Mouse (Mus musculus): ENCODE measurements around the gene Mpp6. TPM values are rescaled to one million over a fixed set of nuclear protein-coding genes. Genes with fewer than 3 reads are reported as not detected.

Gene Mpp6
- polyA plus RNA-seq, 1 experiment from 2014 or later: 77.5 TPM

DNA sequence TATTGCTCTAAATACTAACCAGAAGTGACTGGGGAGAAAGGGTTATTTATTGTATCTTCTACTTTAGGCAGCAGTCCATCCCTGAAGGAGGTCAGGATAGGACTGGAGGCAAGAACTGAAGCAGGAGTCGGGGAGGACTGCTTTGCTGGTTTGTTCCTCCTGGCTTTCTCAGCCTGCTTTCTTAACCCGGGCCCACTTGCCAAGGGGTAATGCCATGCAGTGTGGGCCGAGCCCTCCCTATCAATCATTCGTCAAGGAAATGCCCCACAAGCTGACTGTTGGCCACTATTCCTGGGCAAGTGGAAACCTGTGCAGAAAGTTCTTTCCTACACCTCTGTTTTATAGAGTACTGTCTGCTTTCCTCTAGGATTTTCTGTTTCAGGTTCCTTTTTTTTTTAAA lies 39.3 kb downstream of the Mpp6 start:
- H3K4me2 ChIP-seq: no peak overlapping the region
- 84% methylated on average over 4 of the region's 4 CpGs for WGBS
- no peaks in the 10 kb centered on the region for H3K9me3 ChIP-seq (replicated peaks)
- H3K4me3 ChIP-seq: no peak overlapping the region
- H3K27ac ChIP-seq: no peak overlapping the region
- ATAC-seq (replicated peaks; ENCODE audit: insufficient number of reproducible peaks, insufficient read depth, low FRiP score, low read depth): no peak
- H3K27me3 ChIP-seq: no peaks in the 10 kb centered on the region
- H3K36me3 ChIP-seq: peaks cover 7% of the 10 kb centered on the region; the same call in 1 of the 2 replicates
- H3K9ac ChIP-seq: no peak overlapping the region
- H3K4me1 ChIP-seq (replicated peaks): 0 out of 2 replicates have a peak, but pooled peaks cover 2% of the 10 kb centered on the region

DNA sequence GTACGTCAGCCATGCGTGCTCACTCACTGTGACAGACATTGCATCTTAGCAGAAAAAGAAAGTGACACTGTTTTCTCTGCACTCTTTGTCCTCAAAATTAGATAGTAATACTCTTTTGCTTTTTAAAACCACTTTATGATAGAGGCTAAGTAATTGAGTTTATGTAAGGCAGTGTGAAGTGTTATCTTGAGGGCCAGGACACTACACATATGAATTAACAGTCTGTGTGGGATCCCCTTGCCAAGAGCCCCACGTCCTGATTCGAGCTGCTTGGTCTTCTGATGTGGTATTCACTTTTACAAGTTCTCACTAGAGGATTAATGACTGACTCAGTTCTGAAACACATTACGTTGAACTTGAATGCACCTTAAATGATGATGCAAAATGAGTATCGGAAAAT lies 49.8 kb downstream of the Mpp6 start:
- H3K27ac ChIP-seq: no peak overlapping the region
- no peaks in the 10 kb centered on the region for H3K27me3 ChIP-seq
- no peak overlapping the region for H3K4me2 ChIP-seq
- no peaks in the 10 kb centered on the region for H3K9me3 ChIP-seq (replicated peaks)
- no peak for ATAC-seq (replicated peaks; ENCODE audit: insufficient number of reproducible peaks, insufficient read depth, low FRiP score, low read depth)
- 77% methylated on average over 6 of the region's 6 CpGs for WGBS
- peaks cover 6% of the 10 kb centered on the region; the same call in 1 of the 2 replicates for H3K4me1 ChIP-seq (replicated peaks)
- no peak overlapping the region for H3K4me3 ChIP-seq
- no peak overlapping the region for H3K9ac ChIP-seq
- H3K36me3 ChIP-seq: no peaks in the 10 kb centered on the region; the same call in 1 of the 2 replicates

DNA sequence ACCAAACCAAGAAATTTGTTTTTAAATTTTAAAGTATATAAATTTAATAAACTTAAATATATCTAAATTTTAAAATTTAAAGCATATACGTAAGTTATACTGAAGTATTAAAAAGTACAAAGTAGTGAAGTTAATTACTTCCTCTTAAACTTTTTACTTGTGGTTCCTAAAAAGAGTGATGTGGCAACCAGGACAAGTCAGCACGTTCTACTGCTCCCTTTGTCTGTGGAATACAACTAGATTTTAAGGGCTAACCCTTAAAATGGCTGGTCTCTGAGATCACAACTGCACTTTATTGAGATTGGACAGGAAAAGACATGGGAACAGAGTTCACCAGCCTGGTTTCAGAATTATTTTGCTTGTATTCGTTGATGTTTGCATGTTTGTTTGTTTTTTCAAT lies 53.0 kb downstream of the Mpp6 start:
- no peak overlapping the region for H3K4me3 ChIP-seq
- H3K27ac ChIP-seq: no peak overlapping the region
- H3K4me1 ChIP-seq (replicated peaks): peaks cover 5% of the 10 kb centered on the region; the same call in 1 of the 2 replicates
- no peak overlapping the region for H3K9ac ChIP-seq
- no peaks in the 10 kb centered on the region; the same call in 1 of the 2 replicates for H3K36me3 ChIP-seq
- H3K4me2 ChIP-seq: no peak overlapping the region
- no peaks in the 10 kb centered on the region for H3K27me3 ChIP-seq
- ATAC-seq (replicated peaks; ENCODE audit: insufficient number of reproducible peaks, insufficient read depth, low FRiP score, low read depth): no peak
- H3K9me3 ChIP-seq (replicated peaks): no peaks in the 10 kb centered on the region
- WGBS: 79% methylated on average over 3 of the region's 3 CpGs

DNA sequence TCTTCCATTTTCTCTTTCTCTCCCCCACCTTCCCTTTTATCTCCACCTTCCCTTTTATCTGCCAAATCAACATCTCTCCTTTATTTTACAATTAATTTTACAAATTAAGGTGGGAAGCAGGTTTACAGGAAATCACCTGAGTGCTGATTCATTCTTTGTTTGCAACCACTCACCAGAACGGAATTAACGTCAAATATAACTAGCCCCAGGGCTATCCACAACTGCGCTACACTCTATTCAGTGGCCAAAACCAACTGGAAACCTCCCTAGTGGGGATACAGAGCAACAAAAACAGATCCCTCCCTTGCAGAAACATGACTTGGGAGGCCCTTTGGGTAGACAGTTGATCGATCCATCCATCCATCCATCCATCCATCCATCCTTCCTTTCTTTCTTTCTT lies 58.8 kb downstream of the Mpp6 start:
- Histone ChIP-seq H3K27me3 (no peaks in the 10 kb centered on the region), H3K4me1 (replicated peaks) (no peaks in the 10 kb centered on the region), H3K9me3 (replicated peaks) (no peaks in the 10 kb centered on the region), H3K36me3 (0 out of 2 replicates have a peak, but pooled peaks cover 5% of the 10 kb centered on the region), H3K9ac (no peak overlapping the region), H3K4me3 (no peak overlapping the region), H3K27ac (no peak overlapping the region), H3K4me2 (no peak overlapping the region)
- 93% methylated on average over 4 of the region's 4 CpGs for WGBS
- ATAC-seq (replicated peaks; ENCODE audit: insufficient number of reproducible peaks, insufficient read depth, low FRiP score, low read depth): no peak

DNA sequence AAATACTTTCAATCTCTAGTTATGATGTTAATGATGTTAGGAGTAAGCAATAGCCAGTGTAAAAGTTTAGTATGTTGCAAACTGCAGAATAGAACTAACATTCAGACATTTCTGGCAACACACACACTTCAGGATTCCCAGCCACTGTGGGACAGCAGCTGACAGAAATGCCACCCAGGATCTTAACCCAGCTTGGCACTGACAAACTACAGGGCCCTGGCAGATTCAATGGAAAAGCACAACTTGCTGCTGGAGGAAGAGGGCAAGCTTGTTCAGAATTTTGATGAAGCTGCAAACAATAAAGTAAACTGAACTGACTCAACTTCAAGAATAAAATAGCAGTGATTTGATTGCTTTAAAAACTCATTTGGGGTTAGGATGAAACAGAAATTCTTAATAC lies 59.7 kb downstream of the Mpp6 start:
- H3K9me3 ChIP-seq (replicated peaks): no peaks in the 10 kb centered on the region
- ATAC-seq (replicated peaks; ENCODE audit: insufficient number of reproducible peaks, insufficient read depth, low FRiP score, low read depth): no peak
- no peak overlapping the region for H3K9ac ChIP-seq
- no peak overlapping the region for H3K4me3 ChIP-seq
- no peaks in the 10 kb centered on the region for H3K4me1 ChIP-seq (replicated peaks)
- H3K4me2 ChIP-seq: no peak overlapping the region
- no peaks in the 10 kb centered on the region for H3K27me3 ChIP-seq
- 0 out of 2 replicates have a peak, but pooled peaks cover 5% of the 10 kb centered on the region for H3K36me3 ChIP-seq
- H3K27ac ChIP-seq: no peak overlapping the region

DNA sequence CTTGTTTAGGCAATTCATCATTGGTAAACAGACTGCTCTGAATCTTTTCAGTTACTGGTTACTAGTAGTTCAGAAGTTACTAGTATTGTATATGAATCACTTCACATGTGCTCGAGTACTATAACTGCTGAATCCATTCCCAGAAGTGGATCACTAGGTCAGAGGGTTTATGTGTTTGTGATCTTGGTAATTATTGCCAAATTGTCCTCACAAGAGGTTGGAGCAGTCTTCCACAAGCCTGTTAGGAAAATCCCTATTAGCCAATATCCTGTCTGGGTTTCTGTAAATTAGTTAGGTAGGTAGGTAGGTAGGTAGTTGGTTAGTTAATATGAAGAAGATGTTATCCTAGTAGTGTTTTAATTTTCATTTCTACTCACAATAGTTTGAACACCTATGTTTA lies 65.7 kb downstream of the Mpp6 start:
- no peak for ATAC-seq (replicated peaks; ENCODE audit: insufficient number of reproducible peaks, insufficient read depth, low FRiP score, low read depth)
- no peak overlapping the region for H3K9ac ChIP-seq

DNA sequence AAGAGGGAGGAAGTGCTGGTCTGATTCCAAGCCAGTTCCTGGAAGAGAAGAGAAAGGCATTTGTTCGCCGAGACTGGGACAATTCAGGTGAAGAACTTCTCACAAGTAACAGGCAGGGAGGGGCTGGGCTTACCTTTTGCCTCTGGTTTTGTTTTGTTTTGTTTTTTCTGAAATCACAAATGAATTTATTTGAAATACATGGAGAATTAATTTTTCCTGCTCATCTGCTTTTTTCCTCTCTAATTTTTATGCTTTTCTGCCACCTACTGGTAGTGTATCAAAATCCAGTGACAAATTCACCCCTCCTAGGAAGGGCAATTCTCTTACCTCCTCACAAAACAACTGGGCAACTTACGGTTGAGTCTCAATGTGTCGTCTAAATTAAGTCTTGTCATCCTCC lies 70.1 kb downstream of the Mpp6 start:
- no peak overlapping the region for H3K27ac ChIP-seq
- H3K4me3 ChIP-seq: no peak overlapping the region
- no peak overlapping the region for H3K9ac ChIP-seq
- no peaks in the 10 kb centered on the region for H3K9me3 ChIP-seq (replicated peaks)
- 63% methylated on average over 4 of the region's 4 CpGs for WGBS
- no peak for ATAC-seq (replicated peaks; ENCODE audit: insufficient number of reproducible peaks, insufficient read depth, low FRiP score, low read depth)
- no peaks in the 10 kb centered on the region for H3K4me1 ChIP-seq (replicated peaks)
- peaks cover 17% of the 10 kb centered on the region; the same call in 1 of the 2 replicates for H3K36me3 ChIP-seq
- no peaks in the 10 kb centered on the region for H3K27me3 ChIP-seq
- H3K4me2 ChIP-seq: no peak overlapping the region

More for the DNA sequence above, 65.7 kb downstream of the Mpp6 start:
- Histone ChIP-seq H3K4me3 (no peak overlapping the region), H3K27ac (no peak overlapping the region), H3K9me3 (replicated peaks) (no peaks in the 10 kb centered on the region), H3K36me3 (0 out of 2 replicates have a peak, but pooled peaks cover 5% of the 10 kb centered on the region), H3K4me1 (replicated peaks) (no peaks in the 10 kb centered on the region), H3K4me2 (no peak overlapping the region), H3K27me3 (no peaks in the 10 kb centered on the region)
- WGBS: 85% methylated on average over 1 of the region's 1 CpGs

DNA sequence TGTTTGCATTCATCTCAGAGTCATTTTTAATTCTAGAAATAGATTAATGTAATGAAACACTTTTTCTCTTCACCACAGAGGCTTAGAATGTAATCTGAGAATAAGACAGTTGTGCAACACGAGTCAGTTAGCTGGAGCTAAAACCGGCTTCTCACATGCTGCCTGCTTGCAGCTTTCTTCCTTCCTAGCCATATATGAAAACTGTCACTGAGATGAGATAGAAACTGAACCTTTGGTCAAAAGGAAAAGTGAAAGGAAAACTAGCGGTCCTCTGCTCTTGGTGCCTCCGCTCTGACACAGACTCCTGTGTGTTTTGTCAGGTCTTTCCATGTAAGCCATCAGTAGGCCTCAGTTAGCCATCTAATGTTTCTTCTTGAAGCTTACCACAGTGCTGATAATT lies 77.9 kb downstream of the Mpp6 start:
- no peaks in the 10 kb centered on the region for H3K27me3 ChIP-seq
- H3K4me2 ChIP-seq: peak overlapping the region; percentile 53
- 48% methylated on average over 4 of the region's 4 CpGs for WGBS
- H3K4me1 ChIP-seq (replicated peaks): peaks cover 29% of the 10 kb centered on the region
- H3K27ac ChIP-seq: peak overlapping the region; percentile 76
- H3K9ac ChIP-seq: no peak overlapping the region
- H3K4me3 ChIP-seq: peak overlapping the region; percentile 12; the same call in 1 of the 2 replicates
- ATAC-seq (replicated peaks; ENCODE audit: insufficient number of reproducible peaks, insufficient read depth, low FRiP score, low read depth): no peak
- H3K9me3 ChIP-seq (replicated peaks): no peaks in the 10 kb centered on the region
- peaks cover 18% of the 10 kb centered on the region; the same call in 1 of the 2 replicates for H3K36me3 ChIP-seq

DNA sequence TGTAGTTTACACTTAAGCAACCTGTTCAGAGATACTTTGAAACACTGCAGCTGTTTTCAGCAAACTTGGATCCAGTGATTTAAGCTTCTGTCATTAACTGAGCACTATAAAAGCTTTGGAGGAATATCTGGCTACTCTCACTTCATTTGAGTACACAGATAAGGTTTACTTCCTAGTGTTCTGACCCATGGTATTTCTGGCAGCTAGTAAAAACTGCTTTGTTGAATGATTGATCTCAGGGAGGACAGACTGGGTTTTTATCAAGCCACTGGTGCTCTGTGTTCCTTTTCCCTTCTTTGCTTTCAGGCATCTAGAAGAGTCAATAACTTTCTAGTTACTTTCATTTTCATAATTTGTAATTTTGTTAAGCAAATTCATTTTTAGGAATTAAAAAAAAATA lies 79.3 kb downstream of the Mpp6 start:
- no peaks in the 10 kb centered on the region for H3K9me3 ChIP-seq (replicated peaks)
- peak overlapping the region; percentile 6; the same call in 1 of the 2 replicates for H3K4me2 ChIP-seq
- no peak overlapping the region for H3K9ac ChIP-seq
- peaks cover 12% of the 10 kb centered on the region; the same call in 1 of the 2 replicates for H3K36me3 ChIP-seq
- no peak for ATAC-seq (replicated peaks; ENCODE audit: insufficient number of reproducible peaks, insufficient read depth, low FRiP score, low read depth)
- peaks cover 29% of the 10 kb centered on the region for H3K4me1 ChIP-seq (replicated peaks)
- H3K4me3 ChIP-seq: no peak overlapping the region
- H3K27ac ChIP-seq: peak overlapping the region; percentile 76
- no peaks in the 10 kb centered on the region for H3K27me3 ChIP-seq

DNA sequence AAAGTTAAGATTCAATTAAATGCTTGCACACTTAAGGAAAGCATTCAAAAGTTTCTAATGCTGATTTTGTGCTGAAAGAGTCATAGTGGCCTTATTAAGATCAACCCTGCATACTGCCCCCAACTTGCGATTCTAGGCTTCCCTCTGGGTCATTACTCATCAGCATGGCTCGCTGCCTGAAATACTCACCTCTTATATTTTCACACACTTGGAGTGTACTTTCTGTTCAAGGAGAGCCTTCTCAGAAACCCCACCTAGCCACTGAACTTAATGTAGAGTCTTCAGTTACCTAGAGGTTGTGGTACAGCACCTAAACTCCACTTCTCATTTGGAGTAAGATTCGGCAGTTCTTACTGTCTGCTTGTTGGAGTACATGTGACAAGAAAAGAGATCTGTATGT lies 81.6 kb downstream of the Mpp6 start:
- no peaks in the 10 kb centered on the region for H3K27me3 ChIP-seq
- H3K9me3 ChIP-seq (replicated peaks): no peaks in the 10 kb centered on the region
- no peak overlapping the region for H3K27ac ChIP-seq
- no peak overlapping the region for H3K9ac ChIP-seq
- H3K36me3 ChIP-seq: peaks cover 10% of the 10 kb centered on the region; the same call in 1 of the 2 replicates
- 83% methylated on average over 3 of the region's 3 CpGs for WGBS
- no peak overlapping the region for H3K4me2 ChIP-seq
- ATAC-seq (replicated peaks; ENCODE audit: insufficient number of reproducible peaks, insufficient read depth, low FRiP score, low read depth): no peak
- peaks cover 29% of the 10 kb centered on the region for H3K4me1 ChIP-seq (replicated peaks)
- H3K4me3 ChIP-seq: no peak overlapping the region

DNA sequence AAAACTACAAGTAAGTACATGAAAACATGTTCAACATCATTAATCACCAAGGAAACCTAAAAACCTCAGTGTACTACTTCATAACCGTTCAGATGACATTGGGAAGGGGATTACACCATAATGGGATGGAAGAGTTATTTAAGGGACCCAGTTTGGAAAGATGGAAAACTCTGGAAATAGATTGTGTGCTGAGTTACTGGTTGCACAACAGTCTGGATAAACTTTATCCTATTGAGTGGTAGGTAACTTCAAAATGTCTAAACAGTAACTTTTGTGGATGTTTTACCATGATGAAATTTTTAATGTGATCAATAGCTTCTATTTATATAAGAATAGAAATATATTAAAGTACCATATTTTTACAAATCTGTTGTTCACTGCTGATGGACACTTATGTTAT lies 82.1 kb downstream of the Mpp6 start:
- WGBS: 81% methylated on average over 1 of the region's 1 CpGs
- ATAC-seq (replicated peaks; ENCODE audit: insufficient number of reproducible peaks, insufficient read depth, low FRiP score, low read depth): no peak
- Histone ChIP-seq H3K36me3 (peaks cover 10% of the 10 kb centered on the region; the same call in 1 of the 2 replicates), H3K4me2 (no peak overlapping the region), H3K9me3 (replicated peaks) (no peaks in the 10 kb centered on the region), H3K27me3 (no peaks in the 10 kb centered on the region), H3K27ac (no peak overlapping the region), H3K4me3 (no peak overlapping the region), H3K9ac (no peak overlapping the region), H3K4me1 (replicated peaks) (peaks cover 29% of the 10 kb centered on the region)

DNA sequence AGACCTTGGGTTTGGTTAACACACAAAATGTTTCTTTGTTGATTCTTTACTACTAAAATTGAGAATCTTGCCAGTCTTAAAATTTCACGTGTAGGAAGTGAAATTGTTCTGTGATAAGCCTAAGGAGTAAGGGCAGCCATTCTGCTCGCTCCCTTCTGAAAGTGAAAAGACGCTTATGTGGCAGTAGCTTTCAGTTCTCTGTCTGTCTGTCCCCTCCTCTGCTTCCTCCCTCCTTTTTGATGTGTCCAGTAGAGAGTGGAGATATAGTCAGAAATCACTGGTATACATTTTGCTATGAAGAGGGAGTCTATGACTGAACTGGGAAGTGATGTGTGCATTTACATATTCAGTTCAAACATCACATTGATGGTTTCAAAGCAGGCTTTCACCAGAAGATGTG lies 82.8 kb downstream of the Mpp6 start:
- Histone ChIP-seq H3K36me3 (peaks cover 15% of the 10 kb centered on the region; the same call in 1 of the 2 replicates), H3K4me1 (replicated peaks) (peaks cover 24% of the 10 kb centered on the region), H3K4me2 (no peak overlapping the region), H3K9ac (no peak overlapping the region), H3K27me3 (no peaks in the 10 kb centered on the region), H3K4me3 (no peak overlapping the region), H3K27ac (no peak overlapping the region), H3K9me3 (replicated peaks) (no peaks in the 10 kb centered on the region)
- 71% methylated on average over 3 of the region's 3 CpGs for WGBS
- ATAC-seq (replicated peaks; ENCODE audit: insufficient number of reproducible peaks, insufficient read depth, low FRiP score, low read depth): no peak

All from heart, embryonic 15.5 days (tissue).